Mouse (Mus musculus): ENCODE measurements around the gene Crygb. TPM values are rescaled to one million over a fixed set of nuclear protein-coding genes. Genes with fewer than 3 reads are reported as not detected.

Crygb gene
- polyA plus RNA-seq (2012; rRNA removed) = not detected in 2 replicates

GRCm38 (mm10) chr1:65082188-65082587 is at the start of gene Crygb:
Gene Crygb, minus strand, starts transcription at chr1:65082288.
- TF ChIP-seq CTCF (conservative IDR thresholded peaks at IDR 0.05; ENCODE audit: insufficient read depth, insufficient read length, low read depth, low read length) = no peak
- no peak for TF ChIP-seq POLR2A (IDR thresholded peaks at IDR 0.05; ENCODE audit: low read depth, low read length)
- no peaks in the 10 kb centered on the region for H3K36me3 ChIP-seq (ENCODE audit: control insufficient read depth, insufficient read depth, low read length)
- no peak within 1 kb of the TSS for H3K4me3 ChIP-seq (ENCODE audit: insufficient read depth, low read depth, low read length)
- 51% methylated on average over 7 of the region's 7 CpGs for WGBS
- no peak within 1 kb of the TSS for H3K27ac ChIP-seq (ENCODE audit: insufficient read depth, low read depth, low read length)
- no peaks in the 10 kb centered on the region for H3K27me3 ChIP-seq (replicated peaks; ENCODE audit: control insufficient read depth, insufficient read depth, low read length)
- no peak for DNase-seq
- no peaks in the 10 kb centered on the region for H3K4me1 ChIP-seq (ENCODE audit: control insufficient read depth, insufficient read depth, low read length)

DNA sequence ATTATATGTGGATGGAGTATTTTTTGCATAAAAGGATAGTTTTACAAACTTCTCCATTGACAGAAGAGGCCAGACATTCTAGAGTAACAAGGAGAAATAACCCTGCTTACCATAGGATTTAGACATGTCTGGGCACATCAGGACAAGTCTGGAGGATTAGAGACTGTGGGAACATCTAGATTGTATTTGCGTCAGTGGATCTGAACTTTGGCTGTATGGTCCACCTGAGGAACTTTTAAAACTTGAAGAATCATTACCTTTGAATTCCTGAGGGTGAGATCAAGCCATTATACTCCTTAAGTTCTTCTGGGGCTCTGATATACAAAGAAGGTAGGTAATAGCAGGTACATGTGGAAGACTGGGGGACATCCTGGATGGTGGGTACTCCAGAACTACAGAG is 49.6 kb upstream of the Crygb start:
- peak; percentile 66 for DNase-seq
- peak overlapping the region; percentile 67; the same call in 1 of the 2 replicates for H3K27ac ChIP-seq (ENCODE audit: insufficient read depth, low read depth, low read length)
- 51% methylated on average over 1 of the region's 1 CpGs for WGBS
- no peaks in the 10 kb centered on the region for H3K27me3 ChIP-seq (replicated peaks; ENCODE audit: control insufficient read depth, insufficient read depth, low read length)
- peaks cover 8% of the 10 kb centered on the region; the same call in 1 of the 2 replicates for H3K4me1 ChIP-seq (ENCODE audit: control insufficient read depth, insufficient read depth, low read length)
- H3K4me3 ChIP-seq (ENCODE audit: insufficient read depth, low read depth, low read length) = no peak overlapping the region
- H3K36me3 ChIP-seq (ENCODE audit: control insufficient read depth, insufficient read depth, low read length) = no peaks in the 10 kb centered on the region
- no peak for TF ChIP-seq CTCF (conservative IDR thresholded peaks at IDR 0.05; ENCODE audit: insufficient read depth, insufficient read length, low read depth, low read length)
- TF ChIP-seq POLR2A (IDR thresholded peaks at IDR 0.05; ENCODE audit: low read depth, low read length) = no peak

DNA sequence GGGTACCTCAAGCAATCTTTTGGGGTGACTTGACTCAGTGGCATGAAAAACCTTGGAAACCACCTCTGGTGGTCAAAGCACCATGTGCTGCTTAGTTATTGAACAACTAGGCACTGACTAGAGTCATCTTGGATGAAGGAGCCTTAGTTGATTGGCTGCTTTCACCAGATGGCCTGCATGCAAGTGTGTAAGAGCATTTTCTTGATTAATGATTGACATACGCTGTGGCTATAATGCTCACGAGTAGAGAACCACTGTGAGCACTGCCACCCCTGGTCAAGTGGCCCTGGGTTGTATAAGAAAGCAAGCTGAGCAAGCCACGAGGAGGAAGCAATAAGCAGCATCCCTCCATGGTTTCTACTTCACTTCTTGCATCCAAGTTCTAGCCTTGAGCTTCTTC is 48.1 kb upstream of the Crygb start:
- Histone ChIP-seq H3K27ac (ENCODE audit: insufficient read depth, low read depth, low read length) (peak overlapping the region; percentile 83; the same call in 1 of the 2 replicates), H3K4me1 (ENCODE audit: control insufficient read depth, insufficient read depth, low read length) (peaks cover 8% of the 10 kb centered on the region; the same call in 1 of the 2 replicates), H3K4me3 (ENCODE audit: insufficient read depth, low read depth, low read length) (no peak overlapping the region), H3K27me3 (replicated peaks; ENCODE audit: control insufficient read depth, insufficient read depth, low read length) (no peaks in the 10 kb centered on the region), H3K36me3 (ENCODE audit: control insufficient read depth, insufficient read depth, low read length) (no peaks in the 10 kb centered on the region)
- peak; percentile 85 for DNase-seq
- WGBS = 53% methylated on average over 3 of the region's 3 CpGs
- TF ChIP-seq CTCF (conservative IDR thresholded peaks at IDR 0.05; ENCODE audit: insufficient read depth, insufficient read length, low read depth, low read length) (no peak), POLR2A (IDR thresholded peaks at IDR 0.05; ENCODE audit: low read depth, low read length) (no peak)

GRCm38 (mm10) chr1:65129634-65130180 is 47.6 kb upstream of the Crygb start:
- Histone ChIP-seq H3K27ac (ENCODE audit: insufficient read depth, low read depth, low read length) (peak overlapping the region; percentile 40; the same call in 1 of the 2 replicates), H3K27me3 (replicated peaks; ENCODE audit: control insufficient read depth, insufficient read depth, low read length) (no peaks in the 10 kb centered on the region), H3K36me3 (ENCODE audit: control insufficient read depth, insufficient read depth, low read length) (no peaks in the 10 kb centered on the region), H3K4me1 (ENCODE audit: control insufficient read depth, insufficient read depth, low read length) (peaks cover 8% of the 10 kb centered on the region; the same call in 1 of the 2 replicates), H3K4me3 (ENCODE audit: insufficient read depth, low read depth, low read length) (no peak overlapping the region)
- DNase-seq = peak; percentile 71
- 37% methylated on average over 3 of the region's 3 CpGs for WGBS
- TF ChIP-seq CTCF (conservative IDR thresholded peaks at IDR 0.05; ENCODE audit: insufficient read depth, insufficient read length, low read depth, low read length) (no peak), POLR2A (IDR thresholded peaks at IDR 0.05; ENCODE audit: low read depth, low read length) (no peak)

DNA sequence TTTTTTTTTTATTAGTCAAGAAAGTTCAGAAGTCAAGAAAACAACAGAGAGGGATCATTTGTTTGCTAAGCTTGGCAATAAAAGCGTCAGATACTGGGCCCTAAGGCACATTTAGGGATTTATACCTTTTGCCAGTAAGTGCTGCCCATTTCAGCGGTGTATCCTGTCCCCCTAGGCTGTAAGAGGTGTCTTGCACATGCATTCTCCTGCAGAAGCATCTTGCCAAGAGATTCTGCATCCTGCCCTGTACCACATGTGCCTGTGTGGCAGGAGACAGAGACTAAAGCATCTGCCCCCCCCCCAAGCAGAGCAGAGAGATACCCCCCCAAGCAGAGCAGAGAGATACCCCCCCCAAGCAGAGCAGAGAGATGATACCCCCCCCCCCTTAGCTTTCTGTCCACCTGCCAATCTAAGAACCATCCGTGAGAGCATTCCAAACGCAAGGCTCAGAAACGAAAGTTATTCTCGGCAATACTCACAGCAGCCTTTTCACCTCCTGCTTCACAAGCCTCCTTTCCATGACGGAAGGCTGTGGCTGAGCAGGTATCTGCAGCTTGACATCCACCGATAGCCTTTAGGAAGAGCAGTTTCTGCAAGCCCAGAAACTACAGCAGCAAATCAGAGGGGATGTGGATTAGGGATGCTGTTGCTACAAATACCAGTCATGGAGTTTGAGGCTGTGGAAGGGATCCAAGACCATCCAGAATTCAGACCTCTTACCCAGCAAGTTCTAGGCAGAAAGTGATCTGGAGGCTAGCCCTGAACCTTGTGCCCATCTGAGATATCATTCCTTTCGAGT is 40.7 kb upstream of the Crygb start, which contains the start of gene D630023F18Rik:
Gene D630023F18Rik (minus strand): TSS at position 641 of the 799 bp plus-strand sequence.
- TF ChIP-seq POLR2A (IDR thresholded peaks at IDR 0.05; ENCODE audit: low read depth, low read length) (no peak), CTCF (conservative IDR thresholded peaks at IDR 0.05; ENCODE audit: insufficient read depth, insufficient read length, low read depth, low read length) (no peak)
- no peaks in the 10 kb centered on the region for H3K27me3 ChIP-seq (replicated peaks; ENCODE audit: control insufficient read depth, insufficient read depth, low read length)
- 15% methylated on average over 9 of the region's 9 CpGs for WGBS
- no peak for DNase-seq
- peaks cover 8% of the 10 kb centered on the region; the same call in 1 of the 2 replicates for H3K4me1 ChIP-seq (ENCODE audit: control insufficient read depth, insufficient read depth, low read length)
- H3K27ac ChIP-seq (ENCODE audit: insufficient read depth, low read depth, low read length) = peak within 1 kb of the TSS; percentile 32; the same call in 1 of the 2 replicates
- H3K4me3 ChIP-seq (ENCODE audit: insufficient read depth, low read depth, low read length) = peak within 1 kb of the TSS; percentile 41
- H3K36me3 ChIP-seq (ENCODE audit: control insufficient read depth, insufficient read depth, low read length) = no peaks in the 10 kb centered on the region

DNA sequence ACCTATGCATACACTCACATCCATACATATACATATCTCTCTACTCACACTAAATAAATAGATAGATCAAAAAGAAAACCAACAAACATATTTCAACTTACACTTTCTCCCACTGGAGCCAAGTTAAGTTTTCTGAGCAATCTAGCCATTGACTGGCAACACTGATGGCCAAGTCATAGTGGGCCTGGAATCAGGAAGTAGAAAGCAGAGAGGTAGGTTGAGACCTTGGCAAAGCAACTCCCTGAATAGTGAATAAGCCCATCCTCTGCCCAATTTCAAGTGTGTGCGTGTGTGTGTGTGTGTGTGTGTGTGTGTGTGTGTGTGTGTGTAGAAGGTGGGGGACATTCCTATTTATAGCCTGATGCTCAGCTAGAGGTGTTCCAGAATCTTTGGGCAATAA is 37.4 kb upstream of the Crygb start, which contains the start of gene Gm28845:
Gene Gm28845 (minus strand): TSS at position 121 of the 400 bp plus-strand sequence.
- peaks cover 12% of the 10 kb centered on the region; the same call in 1 of the 2 replicates for H3K4me1 ChIP-seq (ENCODE audit: control insufficient read depth, insufficient read depth, low read length)
- DNase-seq = no peak
- peak within 1 kb of the TSS; percentile 73 for H3K27ac ChIP-seq (ENCODE audit: insufficient read depth, low read depth, low read length)
- no peaks in the 10 kb centered on the region for H3K36me3 ChIP-seq (ENCODE audit: control insufficient read depth, insufficient read depth, low read length)
- WGBS = 74% methylated on average over 1 of the region's 1 CpGs
- H3K4me3 ChIP-seq (ENCODE audit: insufficient read depth, low read depth, low read length) = no peak within 1 kb of the TSS
- TF ChIP-seq POLR2A (IDR thresholded peaks at IDR 0.05; ENCODE audit: low read depth, low read length) (no peak), CTCF (conservative IDR thresholded peaks at IDR 0.05; ENCODE audit: insufficient read depth, insufficient read length, low read depth, low read length) (no peak)
- H3K27me3 ChIP-seq (replicated peaks; ENCODE audit: control insufficient read depth, insufficient read depth, low read length) = no peaks in the 10 kb centered on the region
